Mouse (Mus musculus) C2C12 (cell line): Measurements from ENCODE around the gene Mocs3. TPM values are rescaled to one million over a fixed set of nuclear protein-coding genes. Genes with fewer than 3 reads are reported as not detected.

Experiments
- H3K27me3 ChIP-seq: one replicate; pipeline ENCODE4 v1.6.1; 2011; ENCODE audit not compliant: control insufficient read depth, insufficient read depth, insufficient read length
- H3K36me3 ChIP-seq: one replicate; pipeline ENCODE4 v1.6.1; 2011; ENCODE audit not compliant: control insufficient read depth, insufficient read depth
- H3K4me3 ChIP-seq: one replicate; pipeline ENCODE4 v1.5.1; 2011; ENCODE audit warnings: mild to moderate bottlenecking, control low read depth; ENCODE audit not compliant: poor library complexity, insufficient read depth, severe bottlenecking
- H3K79me2 ChIP-seq: one replicate; pipeline ENCODE4 v1.6.1; 2011; ENCODE audit not compliant: control insufficient read depth, insufficient read depth
- H3K79me3 ChIP-seq: one replicate; pipeline ENCODE4 v1.6.1; 2011; ENCODE audit warnings: low read depth, control low read depth
- H3ac ChIP-seq: one replicate; pipeline ENCODE3; 2011; ENCODE audit warnings: low read depth; ENCODE audit not compliant: control insufficient read depth, insufficient read length
- CEBPB ChIP-seq: IDR thresholded peaks from one replicate; pipeline ENCODE4 v1.6.1; 2011; ENCODE audit warnings: low read depth, mild to moderate bottlenecking, control low read depth, moderate library complexity
- CTCF ChIP-seq: IDR thresholded peaks from one replicate; pipeline ENCODE4 v1.5.1; 2011; ENCODE audit not compliant: control insufficient read depth, insufficient read depth, insufficient read length
- FOSL1 ChIP-seq: IDR thresholded peaks from one replicate; pipeline ENCODE4 v1.8.0; 2011; ENCODE audit warnings: mild to moderate bottlenecking, low read length; ENCODE audit not compliant: poor library complexity, insufficient read depth, severe bottlenecking
- MAX ChIP-seq: IDR thresholded peaks from one replicate; pipeline ENCODE4 v1.6.1; 2011; ENCODE audit warnings: mild to moderate bottlenecking, control low read depth
- MYOD1 ChIP-seq: IDR thresholded peaks from one replicate; pipeline ENCODE4 v1.6.1; 2011; ENCODE audit warnings: low read depth; ENCODE audit not compliant: control insufficient read depth, insufficient read length
- MYOG ChIP-seq: IDR thresholded peaks from one replicate; pipeline ENCODE4 v1.6.1; 2011; ENCODE audit not compliant: control insufficient read depth, insufficient read length; ENCODE audit errors: extremely low read depth
- USF1 ChIP-seq: IDR thresholded peaks from one replicate; pipeline ENCODE4 v1.6.1; 2011; ENCODE audit warnings: low read depth, mild to moderate bottlenecking, control low read depth, moderate library complexity
- polyA plus RNA-seq: library from polyadenylated mRNA; unstranded; fragments of >200 nt; fragmentation: generic; extraction: Trizol; gene quantifications from one replicate; pipeline ENCODE4 v1.2.1, GENCODE M21; 2012; ENCODE audit warnings: missing spikeins

The Mocs3 gene
- polyA plus RNA-seq, 1 experiment = 9.9 TPM

DNA sequence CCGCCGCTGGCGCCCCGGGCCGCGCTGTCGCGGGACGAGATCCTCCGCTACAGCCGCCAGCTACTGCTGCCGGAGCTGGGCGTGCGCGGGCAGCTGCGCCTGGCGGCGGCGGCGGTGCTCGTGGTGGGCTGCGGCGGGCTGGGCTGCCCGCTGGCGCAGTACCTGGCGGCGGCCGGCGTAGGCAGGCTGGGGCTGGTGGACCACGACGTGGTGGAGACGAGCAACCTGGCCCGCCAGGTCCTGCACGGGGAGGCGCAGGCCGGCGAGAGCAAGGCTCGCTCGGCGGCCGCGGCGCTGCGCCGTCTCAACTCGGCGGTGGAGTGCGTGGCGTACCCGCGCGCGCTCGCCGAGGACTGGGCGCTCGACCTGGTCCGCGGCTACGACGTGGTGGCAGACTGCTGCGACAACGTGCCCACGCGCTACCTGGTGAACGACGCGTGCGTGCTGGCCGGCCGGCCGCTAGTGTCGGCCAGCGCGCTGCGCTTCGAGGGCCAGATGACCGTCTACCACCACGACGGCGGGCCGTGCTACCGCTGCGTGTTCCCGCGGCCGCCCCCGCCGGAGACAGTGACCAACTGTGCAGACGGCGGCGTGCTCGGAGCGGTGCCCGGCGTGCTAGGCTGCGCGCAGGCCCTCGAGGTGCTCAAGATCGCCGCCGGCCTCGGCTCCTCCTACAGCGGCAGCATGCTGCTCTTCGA is 500 bp downstream of the Mocs3 start:
- no peak for TF ChIP-seq MAX
- no peak for TF ChIP-seq MYOD1
- TF ChIP-seq FOSL1 = no peak
- no peak for TF ChIP-seq USF1
- TF ChIP-seq CEBPB = no peak
- TF ChIP-seq MYOG = no peak
- no peak for TF ChIP-seq CTCF
- H3ac ChIP-seq = peak overlapping the region; percentile 96
- peak overlapping the region; percentile 94 for H3K4me3 ChIP-seq
- H3K79me2 ChIP-seq = peaks cover 68% of the 10 kb centered on the region
- H3K79me3 ChIP-seq = peaks cover 47% of the 10 kb centered on the region
- peaks cover 33% of the 10 kb centered on the region for H3K36me3 ChIP-seq
- no peaks in the 10 kb centered on the region for H3K27me3 ChIP-seq

DNA sequence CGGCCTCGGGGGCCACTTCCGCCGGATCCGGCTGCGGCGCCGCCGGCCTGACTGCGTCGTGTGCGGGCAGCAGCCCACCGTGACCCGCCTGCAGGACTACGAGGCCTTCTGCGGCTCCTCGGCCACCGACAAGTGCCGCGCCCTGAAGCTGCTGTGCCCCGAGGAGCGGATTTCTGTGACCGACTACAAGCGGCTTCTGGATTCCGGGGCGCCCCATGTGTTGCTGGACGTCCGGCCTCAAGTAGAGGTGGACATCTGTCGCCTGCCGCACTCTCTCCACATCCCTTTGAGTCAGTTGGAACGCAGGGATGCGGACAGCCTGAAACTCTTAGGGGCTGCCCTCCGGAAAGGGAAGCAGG is 1.0 kb downstream of the Mocs3 start:
- Histone ChIP-seq H3K79me3 (peaks cover 45% of the 10 kb centered on the region), H3K27me3 (no peaks in the 10 kb centered on the region), H3K4me3 (peak overlapping the region; percentile 94), H3K79me2 (peaks cover 63% of the 10 kb centered on the region), H3ac (no peak overlapping the region), H3K36me3 (peaks cover 28% of the 10 kb centered on the region)
- TF ChIP-seq MYOD1 (no peak), CTCF (no peak), FOSL1 (no peak), MYOG (no peak), USF1 (no peak), MAX (no peak), CEBPB (no peak)

DNA sequence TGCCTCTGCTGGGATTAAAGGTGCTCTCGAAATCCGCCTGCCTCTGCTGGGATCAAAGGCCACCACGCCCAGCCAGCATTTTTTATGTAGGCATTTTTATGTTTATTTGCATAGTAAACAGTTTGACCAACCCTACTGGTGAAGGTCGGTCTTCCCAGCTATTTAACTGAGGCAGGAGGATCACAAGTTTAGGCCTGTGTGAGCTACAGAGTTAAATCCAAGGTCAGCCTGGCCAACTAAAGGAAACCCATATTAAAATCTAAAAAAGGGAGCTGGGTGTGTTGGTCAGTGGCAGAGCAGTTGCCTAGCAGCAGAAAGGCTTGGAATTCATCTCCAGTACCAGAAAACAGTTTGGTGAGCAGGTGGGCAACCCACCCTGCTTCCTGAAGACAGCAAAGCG is 2.9 kb downstream of the Mocs3 start:
- no peaks in the 10 kb centered on the region for H3K27me3 ChIP-seq
- no peak for TF ChIP-seq MYOD1
- no peak for TF ChIP-seq FOSL1
- no peak for TF ChIP-seq MYOG
- TF ChIP-seq CTCF = no peak
- no peak for TF ChIP-seq USF1
- TF ChIP-seq MAX = no peak
- H3K4me3 ChIP-seq = no peak overlapping the region
- peaks cover 15% of the 10 kb centered on the region for H3K36me3 ChIP-seq
- H3K79me2 ChIP-seq = peaks cover 44% of the 10 kb centered on the region
- no peak overlapping the region for H3ac ChIP-seq
- H3K79me3 ChIP-seq = peaks cover 30% of the 10 kb centered on the region

DNA sequence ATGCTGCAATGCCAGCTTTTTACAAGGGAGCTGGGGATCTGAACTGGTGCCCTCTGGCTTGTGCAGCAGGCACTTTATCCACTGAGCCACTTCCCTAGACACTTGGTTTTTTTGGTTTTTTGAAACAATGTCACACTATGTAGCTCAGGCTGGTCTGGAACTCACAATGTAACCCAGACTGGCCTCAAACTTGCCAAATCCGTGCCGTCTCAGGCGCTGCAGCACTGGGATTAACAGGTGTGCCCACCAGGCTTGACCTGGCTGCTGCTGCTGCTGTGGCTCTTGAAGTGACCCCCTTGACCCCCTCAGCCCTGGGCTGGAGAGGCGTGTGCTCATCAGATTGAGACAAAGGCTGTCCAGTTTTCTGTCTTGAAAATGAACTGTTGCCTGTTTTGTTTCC is 7.9 kb downstream of the Mocs3 start:
- H3K79me2 ChIP-seq = no peaks in the 10 kb centered on the region
- no peak overlapping the region for H3K4me3 ChIP-seq
- no peak overlapping the region for H3ac ChIP-seq
- H3K79me3 ChIP-seq = peaks cover 3% of the 10 kb centered on the region
- H3K36me3 ChIP-seq = no peaks in the 10 kb centered on the region
- peaks cover 5% of the 10 kb centered on the region for H3K27me3 ChIP-seq
- TF ChIP-seq CTCF (no peak), CEBPB (no peak), MYOG (no peak), MAX (no peak), USF1 (no peak), FOSL1 (no peak), MYOD1 (no peak)

DNA sequence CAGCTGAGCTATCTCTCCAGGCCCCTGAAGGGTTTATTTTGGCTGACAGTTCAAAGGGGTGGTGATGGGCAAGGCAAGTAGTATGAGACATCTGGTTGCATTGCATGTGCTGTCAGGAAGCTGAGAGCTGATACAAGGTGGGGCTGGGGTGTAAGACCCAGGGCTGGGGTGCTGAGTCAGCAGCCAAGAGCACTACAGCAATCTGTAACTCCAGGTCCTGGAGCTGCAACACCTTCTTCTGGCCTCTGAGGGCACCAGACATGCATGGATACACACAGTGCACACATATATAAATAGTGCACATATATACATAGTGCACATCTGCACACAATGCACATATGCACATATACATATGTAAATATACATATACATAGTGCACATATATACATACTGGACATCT is 12.4 kb downstream of the Mocs3 start:
- peaks cover 23% of the 10 kb centered on the region for H3K27me3 ChIP-seq
- no peaks in the 10 kb centered on the region for H3K79me3 ChIP-seq
- H3K36me3 ChIP-seq = no peaks in the 10 kb centered on the region
- no peak overlapping the region for H3ac ChIP-seq
- no peaks in the 10 kb centered on the region for H3K79me2 ChIP-seq
- TF ChIP-seq CEBPB (no peak), USF1 (no peak), MAX (no peak), MYOG (no peak), FOSL1 (no peak), MYOD1 (no peak), CTCF (no peak)
- H3K4me3 ChIP-seq = no peak overlapping the region

DNA sequence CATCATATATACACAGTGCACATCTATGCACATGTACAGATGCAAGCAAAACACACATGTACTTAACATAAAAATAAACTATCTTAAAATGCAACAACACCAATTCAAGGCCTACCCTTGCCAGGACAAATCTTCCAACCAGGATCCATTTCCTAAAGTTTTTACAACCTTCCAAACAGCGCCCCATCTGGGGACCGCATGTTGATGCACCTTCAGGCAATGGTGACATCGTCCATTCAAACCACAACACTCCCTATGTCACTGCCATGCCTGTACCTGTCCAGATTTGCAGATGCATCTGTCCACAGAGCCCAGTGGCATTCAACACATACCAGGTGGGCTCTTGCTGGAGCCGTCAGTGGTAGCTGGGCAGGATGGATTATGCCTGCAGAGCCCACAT is 12.9 kb downstream of the Mocs3 start:
- peaks cover 23% of the 10 kb centered on the region for H3K27me3 ChIP-seq
- no peaks in the 10 kb centered on the region for H3K79me2 ChIP-seq
- no peak for TF ChIP-seq MAX
- TF ChIP-seq MYOD1 = no peak
- no peak for TF ChIP-seq CTCF
- no peak for TF ChIP-seq CEBPB
- TF ChIP-seq FOSL1 = no peak
- TF ChIP-seq MYOG = no peak
- no peak for TF ChIP-seq USF1
- H3K36me3 ChIP-seq = no peaks in the 10 kb centered on the region
- no peaks in the 10 kb centered on the region for H3K79me3 ChIP-seq
- no peak overlapping the region for H3K4me3 ChIP-seq
- no peak overlapping the region for H3ac ChIP-seq
